Mouse (Mus musculus) spleen, adult 2 months (tissue): ENCODE measurements around the gene Zfp316. TPM values are rescaled to one million over a fixed set of nuclear protein-coding genes. Genes with fewer than 3 reads are reported as not detected.

Experiments
- DNase-seq, 2 experiments: peaks; one replicate each; pipeline versions ENCODE4 v3.0.0 to v3.0.0-alpha.2; 2012 to 2021; ENCODE audit warnings: low spot score in 2 of 2, low read depth in 1 of 2
- H3K27ac ChIP-seq: fragments of 200-500 bp; 2 replicates; pipeline ENCODE4 v1.5.1; 2012; ENCODE audit warnings: low read length, inconsistent platforms; ENCODE audit not compliant: insufficient read depth
- H3K27me3 ChIP-seq: fragments of 200-500 bp; 2 replicates; pipeline ENCODE4 v1.6.1; 2012; ENCODE audit warnings: mild to moderate bottlenecking, moderate library complexity, low read length, inconsistent platforms; ENCODE audit not compliant: control insufficient read depth, insufficient read depth
- H3K36me3 ChIP-seq: fragments of 200-500 bp; 2 replicates; pipeline ENCODE4 v1.6.1; 2012; ENCODE audit warnings: mild to moderate bottlenecking, low read length, inconsistent platforms; ENCODE audit not compliant: control insufficient read depth, insufficient read depth
- H3K4me1 ChIP-seq: fragments of 200-500 bp; 2 replicates; pipeline ENCODE4 v1.6.1; 2011; ENCODE audit warnings: inconsistent platforms; ENCODE audit not compliant: control insufficient read depth, insufficient read depth, insufficient read length
- H3K4me3 ChIP-seq: fragments of 200-500 bp; 2 replicates; pipeline ENCODE4 v1.5.1; 2011; ENCODE audit warnings: mild to moderate bottlenecking, inconsistent platforms; ENCODE audit not compliant: insufficient read depth, insufficient read length; ENCODE audit errors: extremely low read depth
- CTCF ChIP-seq: fragments of 200-500 bp; IDR thresholded peaks from 2 replicates; pipeline ENCODE4 v1.5.1; 2011; ENCODE audit warnings: mild to moderate bottlenecking, inconsistent platforms; ENCODE audit not compliant: insufficient read depth, insufficient read length, insufficient replicate concordance; ENCODE audit errors: extremely low read depth
- POLR2A ChIP-seq: fragments of 200-500 bp; IDR thresholded peaks from 2 replicates; pipeline ENCODE4 v1.6.1; 2011; ENCODE audit warnings: low read depth, low read length, inconsistent platforms
- WGBS: fragments of 180-500 bp; shearing (Covaris S2); methylation state at CpG from one replicate; pipeline ENCODE4 v1.1.7; 2018; 5-methylcytosine and 5-hydroxymethylcytosine counted together
- polyA plus RNA-seq: library from polyadenylated mRNA; depleted of rRNA; stranded (reverse); fragments of >200 nt; gene quantifications from 2 replicates; pipeline ENCODE4 v1.2.3, GENCODE M21; 2012

Zfp316 gene
- polyA plus RNA-seq, 1 experiment, result 4.2 TPM

GRCm38 (mm10) chr5:143297986-143298385 is 28.2 kb upstream of the Zfp316 start:
- no peak overlapping the region for H3K4me3 ChIP-seq
- DNase-seq, result no peak
- H3K27me3 ChIP-seq, result peaks cover 9% of the 10 kb centered on the region
- 91% methylated on average over 9 of the region's 9 CpGs for WGBS
- peaks cover 19% of the 10 kb centered on the region for H3K36me3 ChIP-seq
- TF ChIP-seq CTCF, result no peak
- no peak overlapping the region for H3K27ac ChIP-seq
- peaks cover 4% of the 10 kb centered on the region; the same call in 1 of the 2 replicates for H3K4me1 ChIP-seq

- WGBS, result 90% methylated on average over 2 of the region's 2 CpGs
- no peak for DNase-seq
- Histone ChIP-seq H3K4me3 (no peak overlapping the region), H3K27ac (no peak overlapping the region), H3K4me1 (peaks cover 4% of the 10 kb centered on the region; the same call in 1 of the 2 replicates), H3K36me3 (peaks cover 3% of the 10 kb centered on the region; the same call in 1 of the 2 replicates), H3K27me3 (peaks cover 11% of the 10 kb centered on the region)
- TF ChIP-seq POLR2A (no peak), CTCF (no peak)
Observed at GRCm38 (mm10) chr5:143295330-143295729, 25.5 kb upstream of the Zfp316 start.

- H3K36me3 ChIP-seq, result peaks cover 2% of the 10 kb centered on the region; the same call in 1 of the 2 replicates
- peaks cover 4% of the 10 kb centered on the region; the same call in 1 of the 2 replicates for H3K4me1 ChIP-seq
- H3K4me3 ChIP-seq, result no peak overlapping the region
- no peak for TF ChIP-seq CTCF
- no peak for TF ChIP-seq POLR2A
- no peak overlapping the region for H3K27ac ChIP-seq
- peaks cover 11% of the 10 kb centered on the region for H3K27me3 ChIP-seq
- 81% methylated on average over 3 of the region's 3 CpGs for WGBS
- DNase-seq, result no peak
Observed at GRCm38 (mm10) chr5:143294862-143295261, 25.0 kb upstream of the Zfp316 start.

GRCm38 (mm10) chr5:143293404-143293803 is 23.6 kb upstream of the Zfp316 start, which contains the start of gene Zfp853:
Zfp853 (minus strand) TSS chr5:143293623.
- Histone ChIP-seq H3K4me3 (no peak within 1 kb of the TSS), H3K4me1 (peaks cover 4% of the 10 kb centered on the region; the same call in 1 of the 2 replicates), H3K36me3 (no peaks in the 10 kb centered on the region), H3K27me3 (peaks cover 11% of the 10 kb centered on the region), H3K27ac (no peak within 1 kb of the TSS)
- DNase-seq, result no peak
- 6% methylated on average over 35 of the region's 38 CpGs for WGBS
- no peak for TF ChIP-seq CTCF
- TF ChIP-seq POLR2A, result no peak

GRCm38 (mm10) chr5:143292879-143293278 is 23.1 kb upstream of the Zfp316 start:
- H3K27ac ChIP-seq, result no peak overlapping the region
- TF ChIP-seq CTCF (no peak), POLR2A (no peak)
- H3K4me3 ChIP-seq, result no peak overlapping the region
- H3K4me1 ChIP-seq, result peaks cover 4% of the 10 kb centered on the region; the same call in 1 of the 2 replicates
- DNase-seq, result no peak
- H3K27me3 ChIP-seq, result peaks cover 11% of the 10 kb centered on the region
- no peaks in the 10 kb centered on the region for H3K36me3 ChIP-seq
- 5% methylated on average over 15 of the region's 19 CpGs for WGBS

- TF ChIP-seq POLR2A (no peak), CTCF (no peak)
- Histone ChIP-seq H3K36me3 (no peaks in the 10 kb centered on the region), H3K27ac (no peak overlapping the region), H3K4me3 (no peak overlapping the region), H3K4me1 (peaks cover 8% of the 10 kb centered on the region; the same call in 1 of the 2 replicates), H3K27me3 (peaks cover 14% of the 10 kb centered on the region)
- no peak for DNase-seq
- 73% methylated on average over 9 of the region's 9 CpGs for WGBS
Observed at GRCm38 (mm10) chr5:143289299-143289698, 19.5 kb upstream of the Zfp316 start.

GRCm38 (mm10) chr5:143288378-143288911 is 18.6 kb upstream of the Zfp316 start:
- H3K27me3 ChIP-seq, result peaks cover 10% of the 10 kb centered on the region
- H3K4me3 ChIP-seq, result no peak overlapping the region
- WGBS, result 8% methylated on average over 9 of the region's 9 CpGs
- TF ChIP-seq POLR2A (no peak), CTCF (no peak)
- DNase-seq, result no peak
- H3K27ac ChIP-seq, result no peak overlapping the region
- H3K4me1 ChIP-seq, result peaks cover 5% of the 10 kb centered on the region; the same call in 1 of the 2 replicates
- H3K36me3 ChIP-seq, result no peaks in the 10 kb centered on the region
